Mouse (Mus musculus) layer of hippocampus, adult 8-10 months (tissue): ENCODE results near the gene Coq5. TPM values are rescaled to one million over a fixed set of nuclear protein-coding genes. Genes with fewer than 3 reads are reported as not detected.
A peak's percentile ranks its signal among the peaks of the same experiment; 100 is the strongest.

ENCODE experiments used
- DNase-seq, 2 experiments: peaks; one replicate each; pipeline ENCODE4 v3.0.0; 2022; ENCODE audit warnings: low spot score in 2 of 2
- total RNA-seq, 4 experiments: library from RNA; stranded (reverse); gene quantifications; 2 replicates each; pipeline ENCODE4 v1.2.4; 2022

Coq5 gene
- total RNA-seq = 10 to 100 TPM; 38.7 to 45.6 (median 41.5) TPM

DNA sequence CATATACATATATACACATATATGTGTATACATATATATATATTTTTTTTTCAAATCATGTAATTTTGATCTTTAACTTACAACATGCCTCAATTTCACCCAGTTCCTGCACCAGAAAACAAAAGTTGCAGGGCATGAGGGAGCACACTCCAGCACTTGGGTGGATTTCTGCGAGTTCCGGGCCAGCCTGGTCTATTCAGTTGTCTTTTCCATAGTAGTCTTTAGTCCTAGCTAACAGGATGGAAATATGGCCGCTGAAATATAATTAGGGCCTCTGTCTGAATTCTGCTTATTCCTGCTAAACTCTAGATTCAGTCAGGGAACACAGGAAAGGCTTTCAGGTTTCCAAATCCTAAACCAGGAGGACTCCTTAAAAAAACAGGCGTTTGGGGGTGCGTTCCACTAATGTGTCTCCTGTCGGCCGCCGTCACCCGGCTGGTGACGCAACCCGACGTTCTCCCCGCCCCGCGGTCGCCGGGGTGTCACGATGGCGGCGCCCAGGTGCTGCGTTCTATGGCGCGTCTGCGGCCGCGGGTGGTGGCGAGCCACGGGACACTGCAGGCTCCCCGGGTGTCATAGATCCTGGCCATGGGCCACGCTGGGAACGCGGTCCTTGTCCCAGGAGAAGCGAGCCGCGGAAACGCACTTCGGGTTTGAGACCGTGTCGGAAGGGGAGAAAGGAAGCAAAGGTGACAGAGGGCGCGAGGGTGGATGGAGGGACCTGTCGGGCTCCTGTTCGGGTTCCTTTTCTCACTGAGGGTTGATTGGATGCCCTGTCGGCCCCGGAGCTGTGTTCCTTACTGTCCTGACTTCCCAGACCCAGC, at the start of gene Coq5:
Gene Coq5 (plus strand): TSS at position 441 of the 824 bp plus-strand sequence.
- DNase-seq = peak; percentile 70 to 87

DNA sequence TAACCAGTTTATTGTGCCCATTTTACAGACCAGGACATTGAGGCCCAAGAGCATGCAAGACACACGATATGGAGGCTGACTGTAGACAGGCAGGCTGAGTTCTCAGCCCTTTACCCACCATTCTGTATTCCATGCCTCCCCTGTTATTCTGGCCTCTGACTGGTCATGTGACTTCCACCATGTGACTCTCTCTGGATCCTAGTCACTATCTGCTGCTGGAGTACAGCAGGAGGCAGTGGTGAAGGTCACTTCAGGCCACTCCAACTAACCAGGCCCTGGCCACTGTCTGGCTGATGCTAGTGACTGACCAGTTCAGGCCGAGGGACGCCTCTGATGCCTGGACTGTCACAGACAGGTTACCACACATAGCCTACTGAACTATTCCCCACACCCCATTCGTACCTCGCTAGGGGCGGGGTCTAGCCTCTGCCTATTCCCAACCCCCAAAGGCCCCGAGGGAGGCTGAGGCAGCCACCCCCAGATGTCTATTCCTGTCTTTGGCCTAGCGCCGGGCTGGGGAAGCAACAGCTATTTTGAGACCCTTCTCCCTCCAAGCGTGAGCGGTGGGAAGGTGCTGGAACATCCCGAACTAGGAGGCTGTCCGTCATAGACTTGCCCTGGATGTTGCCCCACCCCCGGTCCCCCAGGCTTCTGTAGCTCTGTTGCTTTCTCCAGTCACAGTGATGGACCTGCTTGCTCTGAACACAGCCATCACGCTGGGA, 48.5 kb upstream of the Coq5 start:
- no peak for DNase-seq

DNA sequence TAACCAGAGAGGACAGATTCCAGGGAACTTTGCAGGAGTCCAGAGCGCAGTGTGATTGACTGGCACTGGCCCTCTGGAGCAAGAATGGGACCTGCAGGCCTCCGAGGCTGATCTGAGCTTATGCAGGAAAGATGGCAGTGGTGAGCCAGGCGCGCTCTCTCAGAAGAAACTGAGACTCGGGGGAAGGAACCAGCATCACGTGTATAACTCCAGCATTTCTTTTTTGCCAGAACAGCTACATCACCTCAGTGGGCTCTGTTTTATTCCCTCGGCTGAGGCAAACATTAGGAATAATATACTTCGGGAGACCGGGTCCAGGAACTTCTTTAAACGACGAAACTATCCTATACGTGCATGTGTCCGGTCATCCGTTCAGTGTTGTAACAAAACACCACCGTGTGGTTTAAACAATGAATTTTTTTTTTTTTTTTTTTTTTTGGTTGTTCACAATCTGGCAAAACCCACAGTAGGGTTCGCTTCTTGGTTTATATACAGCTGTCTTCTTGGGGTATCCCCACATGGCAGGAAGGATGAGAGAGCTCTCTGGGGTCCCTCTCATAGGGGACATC, 47.8 kb upstream of the Coq5 start:
- DNase-seq = no peak

DNA sequence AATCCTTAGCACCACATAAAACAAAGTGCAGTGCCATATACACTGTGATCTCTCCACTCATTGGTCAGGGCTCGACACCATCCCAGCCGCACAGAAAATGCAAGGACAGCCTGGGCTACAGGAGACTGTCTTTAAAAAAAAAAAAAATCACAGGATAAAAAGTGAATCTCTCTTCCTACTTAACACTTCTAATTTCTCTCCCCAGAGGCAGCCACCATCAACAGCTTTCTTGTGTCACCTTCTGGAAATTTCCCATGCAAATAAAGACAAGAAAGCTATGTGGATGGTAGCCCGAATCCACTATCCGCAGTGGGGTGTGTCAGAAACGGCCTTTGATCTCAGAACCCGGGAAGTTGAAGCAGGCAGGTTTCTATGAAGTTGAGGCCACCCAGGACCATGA, 47.0 kb upstream of the Coq5 start:
- no peak for DNase-seq

DNA sequence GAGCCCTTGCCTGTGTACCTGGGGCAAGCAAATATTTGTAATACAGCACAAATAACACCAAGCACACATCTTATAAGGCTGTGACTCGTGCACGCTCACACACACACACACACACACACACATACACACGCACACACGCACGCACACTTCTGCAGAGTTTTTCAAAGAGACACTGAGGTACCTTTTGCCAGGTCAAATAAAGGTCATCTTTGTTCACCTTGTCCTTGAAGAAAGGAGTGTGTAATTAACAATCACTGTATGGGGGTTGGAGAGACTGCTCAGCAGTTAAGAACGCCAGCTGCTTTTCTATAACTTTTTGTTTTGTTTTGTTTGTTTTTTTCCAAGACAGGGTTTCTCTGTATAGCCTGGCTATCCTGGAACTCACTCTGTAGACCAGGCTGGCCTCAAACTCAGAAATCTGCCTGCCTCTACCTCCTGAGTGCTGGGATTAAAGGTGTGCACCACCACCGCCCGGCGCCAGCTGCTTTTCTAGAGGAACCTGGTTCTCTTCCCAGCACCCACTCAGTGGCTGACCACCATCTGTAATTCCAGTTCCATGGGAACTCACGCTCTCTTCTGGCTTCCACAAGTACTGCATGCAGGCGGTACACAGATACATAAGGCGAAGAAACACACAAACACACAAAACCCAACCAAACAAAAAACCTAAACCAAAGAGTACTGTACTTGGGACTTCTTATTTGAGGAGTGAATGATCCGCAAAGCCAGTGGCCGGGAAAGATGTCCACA, 46.3 kb upstream of the Coq5 start:
- DNase-seq = no peak

DNA sequence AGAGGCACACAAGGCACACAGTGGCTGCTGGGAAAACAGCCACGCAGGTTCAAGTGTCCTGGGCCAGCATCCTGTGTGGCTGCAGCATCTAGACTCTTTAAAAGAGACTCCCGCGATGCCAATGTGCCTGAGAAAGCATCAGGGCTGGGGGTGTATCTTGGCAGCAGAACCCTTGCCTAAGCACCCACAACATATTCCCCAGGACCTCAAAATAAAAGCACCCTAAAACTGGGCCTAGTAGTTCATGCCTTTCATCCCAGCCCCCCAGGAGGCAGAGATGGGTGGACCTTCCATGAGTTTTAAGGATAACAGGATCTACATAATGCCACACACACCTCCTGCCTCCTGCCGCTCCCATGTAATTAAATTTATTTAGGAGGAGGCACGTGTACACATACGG, 44.9 kb upstream of the Coq5 start:
- DNase-seq = no peak

DNA sequence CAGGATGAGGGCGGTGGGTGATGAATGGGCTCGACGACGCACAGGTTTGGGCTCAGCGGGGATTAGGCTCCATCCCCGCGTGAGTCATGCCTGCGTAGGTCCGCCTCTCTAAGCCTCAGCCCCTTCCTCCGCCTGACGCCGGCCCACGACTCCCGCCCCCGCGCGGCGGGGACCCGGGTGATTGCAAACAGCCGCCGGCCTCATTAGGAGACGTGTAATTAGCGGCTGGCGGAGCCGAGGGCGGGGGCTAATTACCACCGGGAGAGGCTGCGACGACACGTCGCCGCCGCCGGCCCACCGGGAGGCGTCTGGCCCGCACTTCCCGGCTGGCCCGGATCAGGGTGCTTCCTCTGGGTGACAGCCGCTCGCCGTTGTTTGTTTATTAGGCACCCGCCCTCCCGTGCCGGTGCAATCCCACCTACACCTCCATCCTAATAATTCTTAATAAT, 44.1 kb upstream of the Coq5 start:
- DNase-seq = peak; percentile 65 to 71

DNA sequence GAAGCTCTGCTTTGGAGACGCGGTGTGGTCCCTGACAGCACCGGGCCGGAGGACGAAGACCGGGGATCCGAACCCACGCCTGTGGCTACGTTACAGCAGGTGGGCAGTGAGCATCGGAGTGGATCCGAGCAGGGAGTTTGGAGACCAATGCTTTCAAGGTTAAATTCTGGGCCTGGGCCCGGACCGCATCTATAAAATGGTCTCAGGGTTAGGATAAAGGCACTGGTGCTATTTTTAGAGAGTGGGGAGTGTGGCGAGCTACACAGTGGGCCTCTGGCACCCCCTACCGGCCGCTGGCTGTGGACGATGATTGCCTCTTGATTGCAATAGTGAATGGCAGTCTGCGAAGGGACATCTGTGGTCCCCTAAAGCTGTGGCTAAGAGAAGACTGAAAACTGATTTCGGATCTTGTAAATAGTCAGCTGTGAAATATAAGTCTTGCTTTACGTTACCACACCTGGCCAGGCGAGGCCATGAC, 43.6 kb upstream of the Coq5 start, which contains the start of gene Pop5:
Gene Pop5 (plus strand): TSS at position 51 of the 478 bp plus-strand sequence.
- peak; percentile 76 to 91 for DNase-seq

DNA sequence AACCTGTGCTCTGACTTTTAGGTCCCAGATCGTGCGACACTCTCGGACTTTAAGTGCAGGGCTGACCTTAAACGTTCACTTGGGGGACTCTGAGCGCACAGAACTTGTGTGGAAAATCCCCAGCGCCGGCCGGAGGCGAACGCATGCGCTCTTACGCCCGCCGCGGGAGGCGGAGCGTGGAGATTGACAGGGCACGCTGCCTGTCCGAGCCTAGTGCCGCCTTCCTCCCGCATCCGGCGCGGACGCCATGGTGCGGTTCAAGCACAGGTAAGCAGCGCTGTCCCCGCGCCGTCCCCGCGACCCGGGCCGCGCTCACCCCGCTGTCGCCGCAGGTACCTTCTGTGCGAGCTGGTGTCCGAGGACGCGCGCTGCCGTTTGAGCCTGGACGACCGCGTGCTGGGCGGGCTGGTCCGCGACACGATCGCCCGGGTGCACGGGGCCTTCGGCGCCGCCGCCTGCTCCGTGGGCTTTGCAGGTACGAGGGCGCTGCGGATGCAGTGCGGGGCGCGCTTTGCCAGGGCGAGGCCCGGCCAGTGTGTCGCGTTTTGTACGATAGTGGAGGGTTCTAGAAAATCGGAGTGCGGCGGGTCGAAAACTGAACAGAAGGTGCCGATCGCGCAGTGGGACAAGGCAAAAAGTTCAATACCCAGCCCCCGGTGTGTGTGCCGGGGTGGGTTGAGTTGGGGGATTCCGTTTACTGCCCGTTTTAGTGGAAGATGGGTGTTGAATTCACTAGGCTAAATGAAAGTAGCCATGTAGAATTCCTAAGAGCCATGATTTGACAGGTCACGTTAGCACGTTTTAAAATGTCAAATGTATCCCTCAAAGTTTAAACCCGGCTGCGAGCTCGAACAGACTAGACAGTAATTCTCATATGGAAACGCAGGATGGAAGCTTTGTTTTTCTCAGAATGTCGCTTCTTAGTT, 41.4 kb upstream of the Coq5 start:
- DNase-seq = peak; percentile 81 to 90

DNA sequence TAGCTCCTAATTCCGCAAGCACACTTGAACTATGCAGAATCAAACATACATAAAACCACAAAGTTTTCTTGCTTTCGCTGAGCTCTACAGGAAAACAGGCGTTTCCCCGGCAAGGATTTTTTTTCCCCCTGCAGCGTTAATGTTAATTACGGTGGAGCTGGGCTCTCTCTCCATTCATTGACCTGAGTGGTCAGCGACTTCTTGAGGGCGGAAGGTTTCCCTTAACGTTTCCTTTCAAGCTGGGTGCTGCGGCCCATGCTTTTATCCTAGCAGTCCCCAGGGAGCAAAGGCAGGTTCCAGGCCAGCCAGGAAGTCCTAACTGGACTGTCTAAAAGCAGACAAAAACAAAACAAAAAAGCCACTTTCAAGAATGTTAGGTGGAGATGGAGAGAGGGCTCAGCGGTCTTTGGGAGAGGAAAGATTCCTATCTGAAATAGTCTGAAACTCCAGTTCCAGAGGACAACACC, 40.7 kb upstream of the Coq5 start:
- DNase-seq = no peak

DNA sequence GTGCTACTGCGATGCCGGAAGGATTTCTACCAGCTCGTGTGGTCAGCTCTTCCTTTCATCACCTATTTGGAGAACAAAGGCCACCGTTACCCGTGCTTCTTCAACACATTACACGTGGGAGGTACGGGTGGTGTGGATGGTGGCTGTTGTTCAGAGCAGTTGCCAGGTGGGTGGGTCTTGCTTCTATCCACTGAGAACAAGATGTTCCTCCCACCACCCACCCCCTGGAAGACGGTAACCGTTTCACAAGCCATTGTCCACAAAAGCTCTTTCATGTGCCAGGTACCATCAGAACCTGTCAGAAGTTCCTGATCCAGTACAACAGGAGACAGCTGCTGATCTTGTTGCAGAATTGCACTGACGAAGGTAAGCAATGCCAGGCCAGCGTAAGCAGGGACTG, 39.3 kb upstream of the Coq5 start:
- DNase-seq = no peak

DNA sequence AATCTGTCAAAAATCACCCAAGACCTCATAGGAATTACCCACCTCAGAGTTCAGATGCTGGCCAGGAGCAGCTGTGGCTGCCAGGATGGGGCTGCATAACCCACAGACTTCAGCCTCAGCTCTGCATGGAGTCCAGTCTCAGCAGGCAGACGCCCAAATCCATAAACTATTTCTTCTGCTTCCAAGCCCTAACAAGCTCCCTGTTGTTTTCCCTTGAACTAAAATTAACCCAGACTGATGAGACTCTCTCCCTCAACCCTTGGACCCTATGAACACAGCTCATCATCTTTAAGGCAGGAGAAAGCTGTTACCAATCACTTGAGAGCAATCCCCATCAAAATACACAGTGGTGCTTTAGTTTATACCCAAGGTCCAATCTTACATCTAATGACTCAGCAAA, 24.0 kb upstream of the Coq5 start:
- no peak for DNase-seq

DNA sequence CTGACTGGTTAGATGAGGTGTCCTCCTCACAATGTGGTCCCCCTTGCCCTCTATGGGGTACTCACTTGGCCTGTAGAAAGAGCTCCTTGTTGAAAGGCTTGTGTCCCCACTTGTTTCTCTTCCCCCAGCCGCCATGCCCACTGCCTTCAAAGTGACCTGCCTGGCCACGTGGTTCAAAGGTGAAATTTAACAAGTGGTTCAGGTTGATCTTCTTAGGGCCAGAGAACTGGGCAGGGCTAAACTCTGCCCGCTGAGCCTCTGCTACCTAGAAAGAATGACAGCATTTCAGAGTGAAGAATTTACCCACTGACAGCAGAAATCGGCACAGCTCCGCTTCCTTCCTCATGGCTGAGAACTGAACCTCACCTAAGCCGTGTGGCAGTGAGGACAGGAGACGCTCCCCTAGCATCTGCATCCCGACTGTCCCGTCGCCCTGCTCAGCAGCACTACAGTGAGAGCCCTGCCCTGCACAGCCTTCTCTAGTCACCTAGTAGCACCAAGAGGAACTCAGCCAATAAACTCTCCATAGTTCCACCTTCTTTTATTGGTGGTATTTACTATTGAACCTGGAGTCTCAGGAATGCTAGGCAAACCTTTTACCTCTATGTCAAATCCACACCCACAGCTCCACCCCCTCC, 22.4 kb upstream of the Coq5 start:
- no peak for DNase-seq

DNA sequence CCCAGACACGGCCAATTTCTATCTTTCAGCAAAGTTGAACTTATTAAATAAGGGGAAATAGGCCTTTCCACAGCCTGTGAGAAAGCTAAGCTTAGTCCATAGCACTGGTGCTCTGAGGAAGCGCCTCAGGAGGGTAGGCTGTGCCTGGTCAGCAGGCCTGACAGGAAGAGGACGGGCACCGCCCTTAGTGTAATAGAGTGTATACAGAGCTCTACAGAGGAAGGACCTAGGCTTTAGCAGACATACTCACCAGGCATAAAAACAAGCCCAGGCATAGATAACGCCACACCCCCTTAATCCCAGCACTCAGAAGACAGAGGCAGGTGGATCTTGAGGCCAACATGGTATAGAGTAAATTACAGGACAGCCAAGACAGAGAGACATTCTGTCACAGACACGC, 19.1 kb upstream of the Coq5 start:
- DNase-seq = no peak

DNA sequence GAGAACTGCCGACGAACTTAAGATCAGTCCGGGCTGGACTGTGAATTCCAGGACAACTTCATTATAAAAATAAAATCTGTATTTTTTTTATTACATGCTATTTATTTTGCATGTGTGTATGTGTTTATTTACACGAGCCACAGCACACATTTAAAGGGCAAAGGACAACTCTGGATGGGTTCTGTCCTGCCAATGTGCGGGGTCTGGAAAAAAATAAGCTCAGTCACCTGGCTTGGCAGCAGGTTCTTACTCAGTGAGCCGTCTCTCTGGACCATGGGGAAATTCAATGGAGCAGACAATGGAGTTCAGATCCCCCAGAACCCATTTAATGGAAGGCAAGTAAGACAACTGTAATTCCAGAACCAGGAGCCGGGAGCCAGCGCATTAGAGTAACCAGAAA, 18.3 kb upstream of the Coq5 start:
- DNase-seq = no peak

DNA sequence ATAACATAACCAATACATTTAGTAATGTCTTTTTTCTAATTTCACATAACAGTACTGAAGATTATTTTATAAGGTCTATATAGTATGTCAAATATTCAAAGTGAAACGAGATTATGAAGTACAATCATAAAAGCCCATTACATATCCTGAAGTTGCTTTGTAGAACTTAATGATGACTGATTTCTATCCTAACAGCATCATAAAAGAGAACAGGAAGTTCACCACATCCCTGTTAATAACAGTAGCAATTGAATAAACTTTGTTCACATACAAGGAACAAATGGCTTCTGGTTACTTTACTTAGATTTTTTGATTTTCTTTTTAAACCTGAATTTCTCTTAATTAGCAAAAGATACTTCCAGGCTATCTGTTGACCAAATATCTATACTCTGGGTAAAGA, 17.6 kb upstream of the Coq5 start:
- no peak for DNase-seq

DNA sequence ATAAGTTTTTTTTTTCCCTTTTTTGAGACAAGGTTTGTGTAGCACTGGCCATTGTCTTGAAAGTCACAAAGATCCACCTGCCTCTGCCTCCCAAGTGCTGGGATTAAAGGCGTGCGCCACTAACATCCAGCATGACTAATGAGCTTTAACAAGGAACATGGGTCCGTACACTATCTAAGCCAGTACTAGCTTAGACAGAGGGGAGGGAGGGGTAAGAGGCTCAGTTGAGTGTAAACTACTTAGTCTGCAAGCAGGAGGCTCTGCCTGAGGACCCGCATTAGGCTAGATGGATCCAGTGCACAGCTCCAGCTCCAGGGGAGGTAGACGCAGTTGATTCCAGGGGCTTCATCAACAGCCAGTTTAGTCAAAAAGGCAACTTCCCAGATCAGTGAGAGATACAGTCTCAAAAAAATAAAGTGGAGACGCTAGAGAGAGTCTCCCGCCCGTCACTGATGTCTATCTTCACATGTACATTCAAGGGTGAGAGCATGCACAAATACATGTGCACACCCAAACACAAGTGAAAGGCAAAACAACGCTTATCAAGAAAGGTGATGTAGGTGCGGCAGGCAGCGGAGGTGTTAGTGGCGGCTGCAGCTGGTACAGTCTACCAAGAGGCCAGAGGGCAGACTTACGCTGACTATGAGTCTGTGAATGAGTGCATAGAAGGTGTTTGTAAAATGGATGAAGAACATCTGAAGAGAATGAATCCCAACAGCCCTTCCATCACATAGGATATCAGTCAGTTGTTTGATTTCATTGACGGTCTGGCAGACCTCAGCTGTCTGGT, 16.8 kb upstream of the Coq5 start:
- no peak for DNase-seq

DNA sequence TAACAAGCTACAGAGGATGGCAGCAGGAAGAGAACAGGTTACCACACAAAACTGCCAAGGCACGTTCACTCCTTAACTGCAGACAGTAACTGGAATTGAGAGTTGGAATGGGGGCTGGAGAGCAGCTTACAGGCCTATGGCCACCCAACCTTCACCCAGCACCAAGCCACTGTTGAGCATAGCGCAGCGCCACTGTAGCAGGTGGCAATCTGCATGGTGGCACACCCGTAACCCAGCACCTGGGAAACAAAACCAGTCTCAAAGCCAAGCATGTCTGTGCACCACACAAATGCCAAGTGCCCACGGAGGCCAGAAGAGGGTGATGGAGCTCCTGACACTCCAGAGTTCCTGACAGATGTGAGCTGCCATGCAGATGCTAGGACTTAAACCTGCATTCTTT, 13.1 kb upstream of the Coq5 start:
- no peak for DNase-seq
